8 mouse cellular contexts compared by ENCODE assay signal in the genomic region with DNA sequence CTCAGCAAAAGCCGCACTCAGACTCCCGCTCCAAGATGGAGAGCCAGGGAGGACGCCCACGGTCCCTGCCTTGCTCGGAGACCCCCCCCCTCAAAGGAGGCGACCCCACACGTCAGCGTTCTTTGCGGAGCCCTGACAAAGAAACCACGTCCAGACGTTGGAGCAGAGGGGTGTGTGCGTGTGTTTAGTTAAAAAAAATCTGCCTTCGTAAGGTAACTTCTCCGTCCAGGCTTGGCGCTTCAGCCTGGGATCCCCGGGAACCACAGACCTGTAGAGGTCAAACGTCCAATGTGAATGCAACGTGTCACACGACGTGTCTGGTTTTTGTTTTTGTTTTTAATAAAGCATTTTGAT. TPM values are rescaled to one million over a fixed set of nuclear protein-coding genes. Genes with fewer than 3 reads are reported as not detected.
A peak's percentile ranks its signal among the peaks of the same experiment; 100 is the strongest.
DNase-seq lines count a peak whose midpoint lies in the region; ATAC-seq lines count a peak whose summit lies in the region.

No protein-coding gene starts in this region.

- under 1% methylated on average over 20 of the region's 20 CpGs for WGBS in lung, embryonic 15.5 days
- WGBS in hindbrain, embryonic 12.5 days = under 1% methylated on average over 20 of the region's 20 CpGs

- no peak for DNase-seq in lung, postnatal 10 days
- DNase-seq in ovary, adult 18-20 months (ENCODE audit: low spot score) = no peak
- DNase-seq in left cerebral cortex, postnatal 14 days (ENCODE audit: low spot score in 2 of 2) = no peak
- DNase-seq in spleen, postnatal 4 days (ENCODE audit: low spot score in 2 of 2) = no peak

- peak overlapping the region; percentile 75 for H3K4me2 ChIP-seq in lung, embryonic 15.5 days
- H3K4me2 ChIP-seq in hindbrain, embryonic 12.5 days (replicated peaks) = peak overlapping the region; percentile 63

- H3K36me3 ChIP-seq in lung, embryonic 15.5 days = no peaks in the 10 kb centered on the region
- H3K36me3 ChIP-seq in hindbrain, embryonic 12.5 days = no peaks in the 10 kb centered on the region

- no peaks in the 10 kb centered on the region for H3K9me3 ChIP-seq in lung, embryonic 15.5 days
- no peaks in the 10 kb centered on the region for H3K9me3 ChIP-seq in hindbrain, embryonic 12.5 days (replicated peaks)

- ATAC-seq in lung, embryonic 15.5 days (ENCODE audit: borderline replicate concordance, extremely low read depth, low FRiP score, low TSS enrichment) = no peak; the same call in 1 of the 2 replicates
- ATAC-seq in common myeloid progenitor, adult 5-6 weeks (replicated peaks; ENCODE audit: low read depth, poor library complexity, severe bottlenecking) = peak; percentile 24; the same call in 1 of the 2 replicates
- ATAC-seq in hindbrain, embryonic 12.5 days (ENCODE audit: low FRiP score) = peak; percentile 74
- ATAC-seq in megakaryocyte, adult 5-6 weeks (ENCODE audit: poor library complexity, severe bottlenecking) = peak; percentile 30

- peak overlapping the region; percentile 96 for H3K27ac ChIP-seq in lung, embryonic 15.5 days
- peak overlapping the region; percentile 99 for H3K27ac ChIP-seq in hindbrain, embryonic 12.5 days

- H3K4me3 ChIP-seq in lung, embryonic 15.5 days = peak overlapping the region; percentile 76
- peak overlapping the region; percentile 97 for H3K4me3 ChIP-seq in hindbrain, embryonic 12.5 days

- intact Hi-C loops in left cerebral cortex, postnatal 14 days (cut with DNase I) = loop anchor here (2.0 to 10.0 kb wide), 4 partner anchors 105 to 328 kb away; a partner anchor contains a TSS

- peak overlapping the region; percentile 90 for H3K9ac ChIP-seq in lung, embryonic 15.5 days
- peak overlapping the region; percentile 100 for H3K9ac ChIP-seq in hindbrain, embryonic 12.5 days

- peaks cover 41% of the 10 kb centered on the region for H3K4me1 ChIP-seq in lung, embryonic 15.5 days
- peaks cover 33% of the 10 kb centered on the region for H3K4me1 ChIP-seq in hindbrain, embryonic 12.5 days

- H3K27me3 ChIP-seq in lung, embryonic 15.5 days = no peaks in the 10 kb centered on the region
- no peaks in the 10 kb centered on the region for H3K27me3 ChIP-seq in hindbrain, embryonic 12.5 days

RNA-seq across cellular contexts. Expression of a gene that starts 0.4 kb away (rescaled TPM):
- polyA plus RNA-seq in lung, embryonic 15.5 days (2015; fragmentation: Nextera tagmentation; extraction: Ambion mirVana) = 50.2 and 52.8 TPM in 2 replicates
- total RNA-seq in common myeloid progenitor, adult 5-6 weeks (2017) = 26.1 and 33.1 TPM in 2 replicates
- 139 and 151 TPM in 2 replicates for polyA plus RNA-seq in hindbrain, embryonic 12.5 days (2016; fragmentation: Nextera tagmentation; extraction: Ambion mirVana)
- 2.5 and 3.4 TPM in 2 replicates for total RNA-seq in megakaryocyte, adult 5-6 weeks (2015)
- 4.5 and 6.3 TPM in 2 replicates for total RNA-seq in megakaryocyte, adult 5-6 weeks (2017)
- 100 to 1,000 TPM; 157 to 162 TPM for total RNA-seq in left cerebral cortex, postnatal 14 days (2021)
